Mouse (Mus musculus) heart, embryonic 15.5 days (tissue): ENCODE results near the gene Olfr766-ps1. TPM values are rescaled to one million over a fixed set of nuclear protein-coding genes. Genes with fewer than 3 reads are reported as not detected.

Experiments
- polyA plus RNA-seq: library from polyadenylated mRNA; unstranded; fragments of >200 nt; fragmentation: Nextera tagmentation; extraction: Ambion mirVana; gene quantifications from 2 replicates; pipeline ENCODE4 v1.2.1, GENCODE M21; 2015

Olfr766-ps1 gene
- polyA plus RNA-seq, 1 experiment from 2014 or later: not detected

Other genes with a start within 250 kb of the Olfr766-ps1 start
- gene Ormdl2, start 247.3 kb downstream of the Olfr766-ps1 start, polyA plus RNA-seq: 34.3 and 42.6 TPM in 2 replicates
- 2.8 and 2.9 TPM in 2 replicates for gene Gdf11, start 177.3 kb downstream of the Olfr766-ps1 start, polyA plus RNA-seq
- gene Cd63, start 168.0 kb downstream of the Olfr766-ps1 start, polyA plus RNA-seq: 420 and 427 TPM in 2 replicates
- 10.5 and 11.8 TPM in 2 replicates for gene Rdh5, start 146.1 kb downstream of the Olfr766-ps1 start, polyA plus RNA-seq
- 208 and 212 TPM in 2 replicates for gene Bloc1s1, start 144.9 kb downstream of the Olfr766-ps1 start, polyA plus RNA-seq
- 7.0 and 8.1 TPM in 2 replicates for gene Itga7, start 135.2 kb downstream of the Olfr766-ps1 start, polyA plus RNA-seq
- gene Mettl7b, start 108.0 kb downstream of the Olfr766-ps1 start, polyA plus RNA-seq: 0.11 TPM in 1 of 2 replicates, not detected in the other
- not detected in 2 replicates for gene Olfr9, start 79.5 kb downstream of the Olfr766-ps1 start, polyA plus RNA-seq
- not detected in 2 replicates for gene Olfr763, start 58.2 kb downstream of the Olfr766-ps1 start, polyA plus RNA-seq
- not detected in 2 replicates for gene Olfr764-ps1, start 29.1 kb downstream of the Olfr766-ps1 start, polyA plus RNA-seq
- not detected in 2 replicates for gene Olfr765, start 19.0 kb downstream of the Olfr766-ps1 start, polyA plus RNA-seq
- not detected in 2 replicates for gene Olfr767, start 13.9 kb upstream of the Olfr766-ps1 start, polyA plus RNA-seq
- gene Olfr768, start 30.4 kb upstream of the Olfr766-ps1 start, polyA plus RNA-seq: not detected in 2 replicates
- gene Olfr769, start 48.9 kb upstream of the Olfr766-ps1 start, polyA plus RNA-seq: not detected in 2 replicates
- not detected in 2 replicates for gene Olfr770, start 70.0 kb upstream of the Olfr766-ps1 start, polyA plus RNA-seq
- not detected in 2 replicates for gene Olfr771, start 95.8 kb upstream of the Olfr766-ps1 start, polyA plus RNA-seq
- gene Olfr772, start 108.9 kb upstream of the Olfr766-ps1 start, polyA plus RNA-seq: not detected in 2 replicates
- gene Olfr773, start 118.4 kb upstream of the Olfr766-ps1 start, polyA plus RNA-seq: not detected in 2 replicates
- gene Olfr774, start 167.2 kb upstream of the Olfr766-ps1 start, polyA plus RNA-seq: not detected in 2 replicates
- gene Olfr775, start 179.4 kb upstream of the Olfr766-ps1 start, polyA plus RNA-seq: not detected in 2 replicates
- not detected in 2 replicates for gene Olfr776, start 190.2 kb upstream of the Olfr766-ps1 start, polyA plus RNA-seq
- gene Olfr777, start 202.5 kb upstream of the Olfr766-ps1 start, polyA plus RNA-seq: not detected in 2 replicates
- not detected in 2 replicates for gene Olfr780, start 249.1 kb upstream of the Olfr766-ps1 start, polyA plus RNA-seq